In genomic region chr12:103341212-103341611, GRCm38 (mm10) we compare ENCODE assay signal across 13 mouse cellular contexts. TPM values are rescaled to one million over a fixed set of nuclear protein-coding genes. Genes with fewer than 3 reads are reported as not detected.
DNase-seq lines count a peak whose midpoint lies in the region; ATAC-seq and TF ChIP-seq lines count a peak whose summit lies in the region.
"Had no signal": no experiment of that assay in that cellular context is flagged by ENCODE, and none has a peak within 500 bp of the region (broad histone marks: within the 10 kb centered on the region; RNA-seq: fewer than 3 reads in every experiment).

No protein-coding gene starts in this region.

- H3K4me1 ChIP-seq in liver, postnatal 0 days (ENCODE audit: insufficient read depth) = peaks cover 26% of the 10 kb centered on the region

- no peaks in the 10 kb centered on the region for H3K27me3 ChIP-seq in liver, postnatal 0 days (ENCODE audit: insufficient read depth, low read length)
- H3K27me3 ChIP-seq: heart, embryonic 13.5 days had no signal

- DNase-seq in kidney, adult 9 months = peak; percentile 33
- no peak for DNase-seq in kidney, postnatal 14 days
- DNase-seq in liver, postnatal 0 days = peak; percentile 33
- peak; percentile 60 to 79 for DNase-seq in spleen, postnatal 4 days (ENCODE audit: low spot score in 2 of 2)
- DNase-seq in ovary, postnatal 36 days (ENCODE audit: low spot score) = no peak
- no peak for DNase-seq in cerebellum, postnatal 10 days
- DNase-seq: left cerebral cortex, postnatal 4 days had no signal

- peak overlapping the region; percentile 46; the same call in 1 of the 2 replicates for H3K27ac ChIP-seq in liver, postnatal 0 days (ENCODE audit: low read depth)
- H3K27ac ChIP-seq: forebrain, embryonic 10.5 days; heart, embryonic 13.5 days had no signal

- 36% methylated on average over 5 of the region's 5 CpGs for WGBS in liver, postnatal 0 days (ENCODE audit: insufficient replicate concordance)

- no peak overlapping the region for H3K4me3 ChIP-seq in liver, postnatal 0 days (ENCODE audit: low read depth, low read length)
- H3K4me3 ChIP-seq: forebrain, embryonic 10.5 days; heart, embryonic 13.5 days had no signal

- TF ChIP-seq EP300 in liver, postnatal 0 days (IDR thresholded peaks at IDR 0.05; ENCODE audit: low read depth) = no peak

- TF ChIP-seq CTCF in liver, postnatal 0 days (IDR thresholded peaks at IDR 0.05; ENCODE audit: low read depth) = no peak

- no peaks in the 10 kb centered on the region for H3K36me3 ChIP-seq in liver, postnatal 0 days (replicated peaks; ENCODE audit: insufficient read depth, low read length)
- H3K36me3 ChIP-seq: forebrain, embryonic 10.5 days; heart, embryonic 13.5 days had no signal

- H3K9me3 ChIP-seq in liver, postnatal 0 days (ENCODE audit: low read length) = no peaks in the 10 kb centered on the region
- H3K9me3 ChIP-seq: forebrain, embryonic 10.5 days; heart, embryonic 13.5 days had no signal

- ATAC-seq in CD4-positive, CD25-positive, alpha-beta regulatory T cell, adult 4 months = peak; percentile 94
- peak; percentile 34 for ATAC-seq in liver, postnatal 0 days
- ATAC-seq in frontal cortex, adult (ENCODE audit: low TSS enrichment) = no peak

- no peak overlapping the region for H3K9ac ChIP-seq in liver, postnatal 0 days (replicated peaks)
- H3K9ac ChIP-seq: heart, embryonic 13.5 days had no signal

- H3K4me2 ChIP-seq in liver, postnatal 0 days (ENCODE audit: low read depth, low read length) = peak overlapping the region; percentile 18; the same call in 1 of the 2 replicates
- H3K4me2 ChIP-seq: heart, embryonic 13.5 days had no signal

RNA-seq across cellular contexts. Expression of gene Asb2, which starts 14.6 kb away (rescaled TPM):
- 10 to 100 TPM; 25.2 to 31.4 TPM for polyA plus RNA-seq in CD4-positive, CD25-positive, alpha-beta regulatory T cell, adult 4 months (2017; shearing (Covaris generic))
- polyA plus RNA-seq in liver, postnatal 0 days (2015; fragmentation: Nextera tagmentation; extraction: Ambion mirVana) = 5.7 and 5.9 TPM in 2 replicates

RNA-seq across cellular contexts. Expression of gene Fam181a, which starts 30.4 kb away (rescaled TPM):
- not detected for polyA plus RNA-seq in CD4-positive, CD25-positive, alpha-beta regulatory T cell, adult 4 months (2017; shearing (Covaris generic))
- not detected in 2 replicates for polyA plus RNA-seq in liver, postnatal 0 days (2015; fragmentation: Nextera tagmentation; extraction: Ambion mirVana)
- polyA plus RNA-seq: heart, embryonic 13.5 days; kidney, embryonic 16.5 days; stomach, embryonic 16.5 days had no signal

RNA-seq across cellular contexts. Expression of gene Otub2, which starts 47.3 kb away (rescaled TPM):
- polyA plus RNA-seq in CD4-positive, CD25-positive, alpha-beta regulatory T cell, adult 4 months (2017; shearing (Covaris generic)) = 1 to 10 TPM; 1.4 to 1.5 TPM
- polyA plus RNA-seq in liver, postnatal 0 days (2015; fragmentation: Nextera tagmentation; extraction: Ambion mirVana) = 8.2 and 9.2 TPM in 2 replicates

Comparison
In these comparisons a context has a peak if more than half of its experiments do, and no peak if none do; other contexts are left out.
1. DNase-seq: peak in kidney, adult 9 months (single experiment), liver, postnatal 0 days (single experiment) and spleen, postnatal 4 days (2 of 2); none in kidney, postnatal 14 days (single experiment), ovary, postnatal 36 days (single experiment) and cerebellum, postnatal 10 days (0 of 2).